Mouse (Mus musculus) erythroblast, embryonic 14.5 days (primary cell): Measurements from ENCODE around the gene Slc35b2.

Source experiments
- GATA1 ChIP-seq: IDR thresholded peaks from 2 replicates; pipeline ENCODE4 v1.6.1; 2012; ENCODE audit warnings: low read length, inconsistent platforms, mixed read lengths
- TAL1 ChIP-seq: IDR thresholded peaks from 3 replicates; pipeline ENCODE4 v1.6.1; 2012; ENCODE audit warnings: low read length, inconsistent platforms, mixed read lengths

GRCm38 (mm10) chr17:45549617-45550181, 14.0 kb upstream of the Slc35b2 start, which contains the start of gene Tmem151b:
- no peak for TF ChIP-seq GATA1
- TF ChIP-seq TAL1, result no peak
